Mouse (Mus musculus): ENCODE data around the gene Cntrl. TPM values are rescaled to one million over a fixed set of nuclear protein-coding genes. Genes with fewer than 3 reads are reported as not detected.

The Cntrl gene
- polyA plus RNA-seq, 1 experiment from 2014 or later, result 10.5 TPM

GRCm38 (mm10) chr2:35218736-35219135, 109.4 kb downstream of the Cntrl start:
- DNase-seq (no peak), ATAC-seq (no peak)
- Histone ChIP-seq H3K36me3 (replicated peaks; ENCODE audit: insufficient read depth, low read length) (no peaks in the 10 kb centered on the region), H3K27ac (ENCODE audit: low read depth) (no peak overlapping the region), H3K27me3 (ENCODE audit: insufficient read depth, low read length) (no peaks in the 10 kb centered on the region), H3K4me3 (ENCODE audit: low read depth, low read length) (no peak overlapping the region), H3K4me1 (ENCODE audit: insufficient read depth) (no peaks in the 10 kb centered on the region), H3K9me3 (ENCODE audit: low read length) (no peaks in the 10 kb centered on the region), H3K9ac (replicated peaks) (no peak overlapping the region), H3K4me2 (ENCODE audit: low read depth, low read length) (no peak overlapping the region)
- WGBS (ENCODE audit: insufficient replicate concordance), result 77% methylated on average over 3 of the region's 3 CpGs
- TF ChIP-seq CTCF (IDR thresholded peaks at IDR 0.05; ENCODE audit: low read depth), result no peak
- no peak for TF ChIP-seq EP300 (IDR thresholded peaks at IDR 0.05; ENCODE audit: low read depth)

GRCm38 (mm10) chr2:35222822-35223391, 113.6 kb downstream of the Cntrl start:
- no peak for ATAC-seq
- Histone ChIP-seq H3K36me3 (replicated peaks; ENCODE audit: insufficient read depth, low read length) (no peaks in the 10 kb centered on the region), H3K4me1 (ENCODE audit: insufficient read depth) (no peaks in the 10 kb centered on the region), H3K27ac (ENCODE audit: low read depth) (no peak overlapping the region), H3K4me3 (ENCODE audit: low read depth, low read length) (no peak overlapping the region), H3K9ac (replicated peaks) (no peak overlapping the region), H3K27me3 (ENCODE audit: insufficient read depth, low read length) (no peaks in the 10 kb centered on the region), H3K4me2 (ENCODE audit: low read depth, low read length) (no peak overlapping the region), H3K9me3 (ENCODE audit: low read length) (no peaks in the 10 kb centered on the region)
- TF ChIP-seq CTCF (IDR thresholded peaks at IDR 0.05; ENCODE audit: low read depth), result no peak
- TF ChIP-seq EP300 (IDR thresholded peaks at IDR 0.05; ENCODE audit: low read depth), result no peak
- WGBS (ENCODE audit: insufficient replicate concordance), result 57% methylated on average over 6 of the region's 6 CpGs
- DNase-seq, result no peak

- Histone ChIP-seq H3K27ac (ENCODE audit: low read depth) (no peak overlapping the region), H3K9me3 (ENCODE audit: low read length) (no peaks in the 10 kb centered on the region), H3K9ac (replicated peaks) (no peak overlapping the region), H3K4me2 (ENCODE audit: low read depth, low read length) (no peak overlapping the region), H3K36me3 (replicated peaks; ENCODE audit: insufficient read depth, low read length) (no peaks in the 10 kb centered on the region), H3K4me1 (ENCODE audit: insufficient read depth) (no peaks in the 10 kb centered on the region), H3K27me3 (ENCODE audit: insufficient read depth, low read length) (no peaks in the 10 kb centered on the region), H3K4me3 (ENCODE audit: low read depth, low read length) (no peak overlapping the region)
- no peak for TF ChIP-seq EP300 (IDR thresholded peaks at IDR 0.05; ENCODE audit: low read depth)
- TF ChIP-seq CTCF (IDR thresholded peaks at IDR 0.05; ENCODE audit: low read depth), result no peak
- ATAC-seq, result no peak
- DNase-seq, result no peak
- 79% methylated on average over 15 of the region's 15 CpGs for WGBS (ENCODE audit: insufficient replicate concordance)
Measured at GRCm38 (mm10) chr2:35224285-35224684, 115.0 kb downstream of the Cntrl start.

DNA sequence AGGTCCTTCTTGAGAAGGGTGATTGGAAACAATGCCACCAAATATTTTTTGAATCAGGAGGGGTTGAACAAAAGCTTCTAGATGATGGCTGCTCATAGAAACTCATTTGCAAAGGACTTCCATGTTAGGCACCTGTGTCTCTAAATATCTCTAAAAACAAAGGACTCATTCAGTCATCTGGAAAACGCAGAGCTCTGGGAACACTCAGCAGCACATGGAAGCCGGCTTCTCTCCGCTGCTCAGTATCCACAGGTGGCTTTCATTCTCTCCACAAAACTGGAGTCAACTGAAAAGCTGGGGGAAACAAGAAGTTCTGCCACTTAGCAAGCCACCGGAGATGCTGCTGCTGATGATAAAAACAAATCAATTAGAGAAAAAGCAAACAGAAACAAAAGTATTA, 118.9 kb downstream of the Cntrl start:
- no peak for ATAC-seq
- Histone ChIP-seq H3K4me3 (ENCODE audit: low read depth, low read length) (no peak overlapping the region), H3K27me3 (ENCODE audit: insufficient read depth, low read length) (no peaks in the 10 kb centered on the region), H3K27ac (ENCODE audit: low read depth) (no peak overlapping the region), H3K9ac (replicated peaks) (no peak overlapping the region), H3K4me2 (ENCODE audit: low read depth, low read length) (no peak overlapping the region), H3K9me3 (ENCODE audit: low read length) (no peaks in the 10 kb centered on the region), H3K4me1 (ENCODE audit: insufficient read depth) (peaks cover 4% of the 10 kb centered on the region), H3K36me3 (replicated peaks; ENCODE audit: insufficient read depth, low read length) (no peaks in the 10 kb centered on the region)
- DNase-seq, result no peak
- no peak for TF ChIP-seq EP300 (IDR thresholded peaks at IDR 0.05; ENCODE audit: low read depth)
- no peak for TF ChIP-seq CTCF (IDR thresholded peaks at IDR 0.05; ENCODE audit: low read depth)
- 72% methylated on average over 4 of the region's 4 CpGs for WGBS (ENCODE audit: insufficient replicate concordance)

Other genes starting within 250 kb of the Cntrl start
- 7.2 and 8.5 TPM in 2 replicates for gene Cutal, start 235.1 kb upstream of the Cntrl start, polyA plus RNA-seq (2015; fragmentation: Nextera tagmentation; extraction: Ambion mirVana)
- 36.0 and 37.3 TPM in 2 replicates for gene Psmd5, start 234.5 kb upstream of the Cntrl start, polyA plus RNA-seq (2015; fragmentation: Nextera tagmentation; extraction: Ambion mirVana)
- 1.1 and 1.3 TPM in 2 replicates for gene Phf19, start 195.5 kb upstream of the Cntrl start, polyA plus RNA-seq (2015; fragmentation: Nextera tagmentation; extraction: Ambion mirVana)
- 0.34 and 0.43 TPM in 2 replicates for gene Traf1, start 147.7 kb upstream of the Cntrl start, polyA plus RNA-seq (2015; fragmentation: Nextera tagmentation; extraction: Ambion mirVana)
- gene Hc, start 48.1 kb upstream of the Cntrl start, polyA plus RNA-seq (2015; fragmentation: Nextera tagmentation; extraction: Ambion mirVana), result 81.0 and 82.7 TPM in 2 replicates
- 90.6 and 102 TPM in 2 replicates for gene AI182371, start 7.9 kb upstream of the Cntrl start, polyA plus RNA-seq (2015; fragmentation: Nextera tagmentation; extraction: Ambion mirVana)
- gene Rab14, start 91.6 kb downstream of the Cntrl start, polyA plus RNA-seq (2015; fragmentation: Nextera tagmentation; extraction: Ambion mirVana), result 208 and 217 TPM in 2 replicates
- gene Gsn, start 146.9 kb downstream of the Cntrl start, polyA plus RNA-seq (2015; fragmentation: Nextera tagmentation; extraction: Ambion mirVana), result 56.1 and 59.7 TPM in 2 replicates
- gene Stom, start 227.5 kb downstream of the Cntrl start, polyA plus RNA-seq (2015; fragmentation: Nextera tagmentation; extraction: Ambion mirVana), result 77.1 and 86.3 TPM in 2 replicates